Mouse (Mus musculus) intestine, postnatal 0 days (tissue): ENCODE data around the gene Gm12169. TPM values are rescaled to one million over a fixed set of nuclear protein-coding genes. Genes with fewer than 3 reads are reported as not detected.
"Not testable (repeated sequence)": the region's sequence is repeated elsewhere in the genome, so short reads cannot be mapped to it uniquely, and the experiment has no call there.

ENCODE experiments used
- ATAC-seq: fragments of 200-750 bp; cut with Nextera tagmentation; 2 replicates; pipeline ENCODE4 v1.8.0; 2017; ENCODE audit warnings: mild to moderate bottlenecking, moderate TSS enrichment, moderate library complexity
- H3K27ac ChIP-seq: fragments of 300-500 bp; sonication (generic); 2 replicates; pipeline ENCODE4 v1.5.1; 2014; ENCODE audit warnings: mild to moderate bottlenecking, low read depth, low read length, moderate library complexity
- H3K27me3 ChIP-seq: fragments of 300-500 bp; sonication (generic); replicated peaks from 2 replicates; pipeline ENCODE4 v1.6.1; 2014; ENCODE audit warnings: low read length, mixed read lengths; ENCODE audit not compliant: control insufficient read depth, insufficient read depth
- H3K36me3 ChIP-seq: fragments of 300-500 bp; sonication (generic); 2 replicates; pipeline ENCODE4 v1.6.1; 2014; ENCODE audit warnings: mild to moderate bottlenecking, moderate library complexity; ENCODE audit not compliant: control insufficient read depth, insufficient read depth
- H3K4me1 ChIP-seq: fragments of 300-500 bp; sonication (generic); replicated peaks from 2 replicates; pipeline ENCODE4 v1.6.1; 2014; ENCODE audit warnings: antibody characterized with exemption, low read length, mixed read lengths; ENCODE audit not compliant: control insufficient read depth, insufficient read depth
- H3K4me2 ChIP-seq: fragments of 300-500 bp; sonication (generic); replicated peaks from 2 replicates; pipeline ENCODE4 v1.6.1; 2014; ENCODE audit warnings: low read depth, mild to moderate bottlenecking, moderate library complexity
- H3K4me3 ChIP-seq: fragments of 300-500 bp; sonication (generic); 2 replicates; pipeline ENCODE4 v1.5.1; 2014; ENCODE audit warnings: low read depth, low read length
- H3K9ac ChIP-seq: fragments of 300-500 bp; sonication (generic); 2 replicates; pipeline ENCODE4 v1.6.1; 2014; ENCODE audit warnings: mild to moderate bottlenecking, low read depth, low read length
- H3K9me3 ChIP-seq: fragments of 300-500 bp; sonication (generic); 2 replicates; pipeline ENCODE4 v1.6.1; 2016; ENCODE audit warnings: mixed run types; ENCODE audit not compliant: control insufficient read depth
- CTCF ChIP-seq: sonication (generic); IDR thresholded peaks from 2 replicates; pipeline ENCODE4 v1.5.1; 2016; ENCODE audit warnings: low read depth, mild to moderate bottlenecking, control low read depth, antibody characterized with exemption, moderate library complexity
- WGBS: fragments of 180-500 bp; shearing (Covaris S2); extraction: QIAGEN DNeasy Blood & Tissue Kit; methylation state at CpG from one replicate; pipeline ENCODE4 v1.1.7; 2014; 5-methylcytosine and 5-hydroxymethylcytosine counted together
- polyA plus RNA-seq: library from polyadenylated mRNA; unstranded; fragments of >200 nt; fragmentation: Nextera tagmentation; extraction: Ambion mirVana; gene quantifications from 2 replicates; pipeline ENCODE4 v1.2.1, GENCODE M21; 2015

Gm12169 gene
- polyA plus RNA-seq, 1 experiment from 2014 or later, result not detected

GRCm38 (mm10) chr11:46509900-46510299, 14.1 kb upstream of the Gm12169 start:
- H3K4me2 ChIP-seq, result no peak overlapping the region
- WGBS, result 96% methylated on average over 5 of the region's 5 CpGs
- H3K9ac ChIP-seq, result no peak overlapping the region
- no peak overlapping the region for H3K27ac ChIP-seq
- no peak for TF ChIP-seq CTCF
- no peaks in the 10 kb centered on the region for H3K4me1 ChIP-seq
- no peaks in the 10 kb centered on the region for H3K27me3 ChIP-seq
- ATAC-seq, result no peak
- H3K9me3 ChIP-seq, result no peaks in the 10 kb centered on the region
- no peaks in the 10 kb centered on the region for H3K36me3 ChIP-seq
- H3K4me3 ChIP-seq, result no peak overlapping the region

- 83% methylated on average over 5 of the region's 5 CpGs for WGBS
- H3K9me3 ChIP-seq, H3K36me3 ChIP-seq, H3K4me1 ChIP-seq, H3K27ac ChIP-seq, H3K4me2 ChIP-seq, H3K27me3 ChIP-seq, ATAC-seq, H3K9ac ChIP-seq, H3K4me3 ChIP-seq: not testable (repeated sequence)
Observed at GRCm38 (mm10) chr11:46521341-46521740, 2.7 kb upstream of the Gm12169 start.

- ATAC-seq, result no peak
- no peaks in the 10 kb centered on the region for H3K27me3 ChIP-seq
- no peak overlapping the region for H3K4me2 ChIP-seq
- no peak overlapping the region for H3K27ac ChIP-seq
- no peaks in the 10 kb centered on the region for H3K9me3 ChIP-seq
- no peak overlapping the region for H3K4me3 ChIP-seq
- WGBS, result 81% methylated on average over 3 of the region's 3 CpGs
- no peak overlapping the region for H3K9ac ChIP-seq
- peak; percentile 48 for TF ChIP-seq CTCF
- no peaks in the 10 kb centered on the region for H3K4me1 ChIP-seq
- no peaks in the 10 kb centered on the region for H3K36me3 ChIP-seq
Observed at GRCm38 (mm10) chr11:46522719-46523118, 1.3 kb upstream of the Gm12169 start.

GRCm38 (mm10) chr11:46530149-46530548, 6.1 kb downstream of the Gm12169 start:
- Histone ChIP-seq H3K4me1 (no peaks in the 10 kb centered on the region), H3K27ac (no peak overlapping the region), H3K27me3 (no peaks in the 10 kb centered on the region), H3K9ac (no peak overlapping the region), H3K4me2 (no peak overlapping the region), H3K36me3 (no peaks in the 10 kb centered on the region), H3K4me3 (no peak overlapping the region), H3K9me3 (no peaks in the 10 kb centered on the region)
- ATAC-seq, result no peak
- TF ChIP-seq CTCF, result no peak
- 56% methylated on average over 4 of the region's 4 CpGs for whole genome bisulfite sequencing

- H3K4me1 ChIP-seq, result no peaks in the 10 kb centered on the region
- no peak overlapping the region for H3K9ac ChIP-seq
- no peaks in the 10 kb centered on the region for H3K9me3 ChIP-seq
- no peaks in the 10 kb centered on the region for H3K27me3 ChIP-seq
- 67% methylated on average over 4 of the region's 4 CpGs for WGBS
- no peaks in the 10 kb centered on the region for H3K36me3 ChIP-seq
- TF ChIP-seq CTCF, result no peak
- no peak for ATAC-seq
- no peak overlapping the region for H3K4me2 ChIP-seq
- H3K4me3 ChIP-seq, result no peak overlapping the region
- no peak overlapping the region for H3K27ac ChIP-seq
Observed at GRCm38 (mm10) chr11:46536978-46537377, 13.0 kb downstream of the Gm12169 start.

GRCm38 (mm10) chr11:46543530-46543929, 19.5 kb downstream of the Gm12169 start:
- Histone ChIP-seq H3K9ac (no peak overlapping the region), H3K4me1 (no peaks in the 10 kb centered on the region), H3K4me3 (no peak overlapping the region), H3K36me3 (no peaks in the 10 kb centered on the region), H3K27me3 (no peaks in the 10 kb centered on the region), H3K27ac (no peak overlapping the region), H3K4me2 (no peak overlapping the region), H3K9me3 (no peaks in the 10 kb centered on the region)
- TF ChIP-seq CTCF, result no peak
- 83% methylated on average over 2 of the region's 2 CpGs for WGBS
- no peak for ATAC-seq

- 72% methylated on average over 4 of the region's 4 CpGs for WGBS
- Histone ChIP-seq H3K4me1 (no peaks in the 10 kb centered on the region), H3K4me2 (no peak overlapping the region), H3K27ac (no peak overlapping the region), H3K36me3 (no peaks in the 10 kb centered on the region), H3K27me3 (no peaks in the 10 kb centered on the region), H3K9ac (no peak overlapping the region), H3K4me3 (no peak overlapping the region), H3K9me3 (no peaks in the 10 kb centered on the region)
- TF ChIP-seq CTCF, result no peak
- ATAC-seq, result no peak
Observed at GRCm38 (mm10) chr11:46549721-46550120, 25.7 kb downstream of the Gm12169 start.
